23 mouse cellular contexts compared by ENCODE assay signal in the genomic region with DNA sequence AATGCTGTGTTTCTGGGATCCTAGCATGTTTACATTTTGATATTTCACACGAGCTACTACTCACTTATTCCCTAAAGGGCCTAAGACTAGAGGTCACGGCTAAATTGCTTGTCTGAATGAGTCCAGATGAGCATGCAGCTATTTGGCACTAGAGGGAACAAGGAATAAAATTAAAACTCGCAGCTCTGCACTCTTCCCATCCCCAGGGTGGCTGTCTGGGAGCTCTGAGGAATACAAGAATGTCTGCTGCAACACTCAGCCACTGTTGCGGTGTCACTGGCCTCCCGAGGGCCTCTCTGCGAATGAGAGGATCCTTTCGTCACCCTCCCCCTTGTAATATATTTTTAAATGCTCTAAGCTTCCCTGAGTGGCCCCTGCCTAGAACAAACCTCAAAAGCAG. TPM values are rescaled to one million over a fixed set of nuclear protein-coding genes. Genes with fewer than 3 reads are reported as not detected.
"Had no signal": no experiment of that assay in that cellular context is flagged by ENCODE, and none has a peak within 500 bp of the region (broad histone marks: within the 10 kb centered on the region; RNA-seq: fewer than 3 reads in every experiment).

No protein-coding gene starts in this region.

- H3K9ac ChIP-seq: liver, embryonic 13.5 days; midbrain, embryonic 12.5 days; neural tube, embryonic 12.5 days; neural tube, embryonic 15.5 days had no signal

- H3K4me3 ChIP-seq: layer of hippocampus, adult 2 months; liver, embryonic 13.5 days; midbrain, embryonic 12.5 days; neural tube, embryonic 12.5 days; neural tube, embryonic 15.5 days had no signal

- H3K9me3 ChIP-seq: liver, embryonic 13.5 days; midbrain, embryonic 12.5 days; neural tube, embryonic 12.5 days; neural tube, embryonic 15.5 days had no signal

- H3K36me3 ChIP-seq: neural tube, embryonic 12.5 days had no signal

- H3K4me2 ChIP-seq: liver, embryonic 13.5 days; midbrain, embryonic 12.5 days; neural tube, embryonic 12.5 days; neural tube, embryonic 15.5 days had no signal

- H3K27me3 ChIP-seq: liver, embryonic 13.5 days; neural tube, embryonic 12.5 days; neural tube, embryonic 15.5 days had no signal

- H3K27ac ChIP-seq: kidney, postnatal 0 days; layer of hippocampus, adult 2 months; liver, embryonic 13.5 days; midbrain, embryonic 12.5 days; neural tube, embryonic 12.5 days; neural tube, embryonic 15.5 days; stomach, postnatal 0 days had no signal

- DNase-seq: kidney, postnatal 25 days; layer of hippocampus, adult 9-11 months; liver, embryonic 13.5 days; lung, adult 2 months; lung, postnatal 14 days; lung, postnatal 4 days; right cerebral cortex, adult 18-20 months; right cerebral cortex, postnatal 14 days; right cerebral cortex, postnatal 4 days; thymus, adult 2 months; thymus, postnatal 14 days; thymus, postnatal 4 days had no signal

- H3K4me1 ChIP-seq: neural tube, embryonic 15.5 days had no signal

RNA-seq across cellular contexts. Expression of a gene that starts 23.7 kb away (rescaled TPM):
- total RNA-seq: liver, adult 2 months; megakaryocyte progenitor cell, adult 5-6 weeks; megakaryocyte-erythroid progenitor cell, adult 5-6 weeks had no signal
- polyA plus RNA-seq: kidney, postnatal 0 days; liver, embryonic 13.5 days; liver, embryonic 16.5 days; lung, embryonic 16.5 days had no signal
